Mouse (Mus musculus) spleen, adult 18-20 months (tissue): ENCODE measurements around the gene Fam192a.
A peak's percentile ranks its signal among the peaks of the same experiment; 100 is the strongest.

ENCODE experiments used
- DNase-seq, 2 experiments: peaks; one replicate each; pipeline ENCODE4 v3.0.0; 2022; ENCODE audit warnings: mixed read lengths in 2 of 2

Gene Fam192a

DNA sequence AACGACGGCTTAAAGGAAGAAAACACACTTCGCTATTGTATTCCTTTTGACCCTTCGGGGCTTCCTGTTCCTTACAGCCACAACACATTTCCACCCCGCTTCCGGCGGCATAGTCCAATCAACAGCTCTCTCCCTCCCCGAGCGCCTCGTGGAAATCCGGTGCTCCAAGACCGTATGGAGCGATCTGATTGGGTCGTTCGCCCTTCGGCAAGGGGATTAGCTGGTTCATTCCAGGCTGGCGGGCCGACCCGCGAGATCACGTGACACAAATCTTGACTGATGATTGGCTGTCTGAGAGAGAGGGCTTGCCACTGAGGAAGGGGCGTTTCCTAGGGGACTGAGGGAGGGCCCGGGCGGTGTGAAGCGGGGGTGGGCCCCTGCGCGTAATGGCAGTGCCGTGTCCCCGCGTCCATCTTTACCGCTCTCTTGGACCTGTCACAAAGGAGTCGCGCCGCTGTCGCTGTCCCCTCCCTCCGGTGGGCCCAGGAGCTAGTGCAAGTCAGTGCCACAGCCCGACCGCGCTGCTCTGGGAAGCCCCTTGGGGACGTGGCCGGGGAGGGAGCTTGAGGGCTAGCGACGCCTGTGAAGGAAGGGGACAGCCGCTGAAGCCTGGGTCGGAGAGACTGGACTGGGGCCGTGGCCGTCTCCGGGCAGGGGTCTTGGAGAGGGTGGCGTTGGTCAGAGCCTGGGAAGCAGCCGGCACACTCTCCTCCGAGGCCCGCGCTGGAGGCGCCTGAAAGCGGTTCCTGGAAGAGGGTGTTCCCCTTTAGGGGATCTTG is at the start of gene Fam192a, which contains the start of gene Rspry1:
Fam192a (minus strand) TSS at position 391 of the 779 bp plus-strand sequence.
Rspry1 (plus strand) TSS at position 331 of the 779 bp plus-strand sequence.
- peak; percentile 95 to 98 for DNase-seq

GRCm38 (mm10) chr8:94649496-94649895 is 47.7 kb upstream of the Fam192a start:
- no peak for DNase-seq

DNA sequence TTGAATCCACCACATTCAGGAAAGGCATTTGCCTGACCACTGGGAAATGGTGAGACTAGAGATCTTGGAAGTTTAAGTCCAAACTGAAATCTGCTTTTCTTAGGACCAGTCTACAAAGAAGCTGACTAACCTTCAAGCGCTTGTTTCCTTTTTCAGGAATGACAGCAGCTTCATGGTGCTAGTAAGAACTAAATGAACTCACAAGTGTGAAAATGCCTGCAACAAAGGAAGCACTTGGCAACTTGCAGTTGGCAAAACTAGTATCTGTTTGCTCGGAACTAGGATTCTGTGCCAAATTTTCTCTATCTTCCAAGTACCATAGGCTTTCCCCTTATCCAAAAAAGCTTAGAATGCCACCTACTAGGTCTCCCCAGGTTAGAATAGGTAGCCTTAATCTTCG is 44.4 kb upstream of the Fam192a start:
- DNase-seq = no peak

GRCm38 (mm10) chr8:94645202-94645601 is 43.4 kb upstream of the Fam192a start:
- DNase-seq = no peak

DNA sequence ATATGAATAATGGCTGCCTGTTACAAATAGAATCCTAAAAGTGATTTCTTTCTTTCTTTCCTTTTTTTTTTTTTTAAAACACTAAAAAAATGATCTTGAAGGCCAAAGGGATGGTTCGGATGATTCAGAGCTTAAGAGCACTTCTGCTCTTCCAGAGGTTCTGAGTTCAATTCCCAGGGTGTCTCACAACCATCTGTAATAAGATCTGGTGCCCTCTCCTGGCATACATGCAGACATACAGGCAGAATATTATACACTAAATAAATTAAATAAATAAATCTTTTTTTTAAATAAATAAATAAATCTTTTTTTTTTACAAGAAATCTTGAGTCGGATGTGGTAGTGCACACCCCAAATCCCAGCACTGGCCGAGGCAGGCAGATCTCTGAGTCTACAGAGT is 40.1 kb upstream of the Fam192a start:
- DNase-seq = no peak

DNA sequence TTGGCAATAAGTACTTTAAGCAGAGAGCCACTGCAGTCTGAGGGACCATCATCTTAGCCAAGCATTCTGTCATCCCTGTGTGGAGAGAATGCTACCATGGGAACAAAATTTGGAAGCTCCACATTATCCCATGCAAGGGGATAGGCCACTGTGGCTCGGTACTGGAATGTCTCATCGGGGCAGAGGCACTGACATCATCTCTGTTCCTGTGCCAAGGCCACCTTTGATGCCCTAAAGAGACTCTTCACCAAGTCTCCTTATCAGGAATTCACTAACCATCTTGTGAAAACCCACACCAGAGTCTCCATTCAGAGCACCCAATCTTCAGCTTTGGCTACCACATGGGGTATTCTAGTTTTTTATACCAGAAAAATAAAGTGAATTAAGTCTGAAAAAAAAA is 39.4 kb upstream of the Fam192a start:
- no peak for DNase-seq

DNA sequence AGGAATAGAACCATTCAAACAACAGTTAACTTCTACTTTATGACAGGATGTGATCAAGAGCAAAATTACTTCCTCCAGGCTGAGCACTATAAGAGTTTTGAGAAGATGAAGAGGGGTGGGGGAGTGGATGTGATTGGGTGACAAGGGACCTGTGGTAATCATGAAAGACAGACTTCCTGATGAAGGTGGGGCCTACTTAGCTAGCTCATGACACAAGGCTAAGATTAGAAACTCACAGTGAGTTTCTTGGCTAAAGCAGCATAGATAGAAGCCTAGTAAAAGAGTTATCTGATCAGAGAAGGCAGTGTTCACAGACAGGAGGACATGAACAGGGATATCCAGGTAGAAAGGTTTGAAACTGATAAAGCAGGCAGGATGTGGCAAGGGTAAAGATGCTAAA is 32.4 kb upstream of the Fam192a start:
- no peak for DNase-seq

- no peak for DNase-seq
Observed at GRCm38 (mm10) chr8:94633564-94634194, 31.9 kb upstream of the Fam192a start.

DNA sequence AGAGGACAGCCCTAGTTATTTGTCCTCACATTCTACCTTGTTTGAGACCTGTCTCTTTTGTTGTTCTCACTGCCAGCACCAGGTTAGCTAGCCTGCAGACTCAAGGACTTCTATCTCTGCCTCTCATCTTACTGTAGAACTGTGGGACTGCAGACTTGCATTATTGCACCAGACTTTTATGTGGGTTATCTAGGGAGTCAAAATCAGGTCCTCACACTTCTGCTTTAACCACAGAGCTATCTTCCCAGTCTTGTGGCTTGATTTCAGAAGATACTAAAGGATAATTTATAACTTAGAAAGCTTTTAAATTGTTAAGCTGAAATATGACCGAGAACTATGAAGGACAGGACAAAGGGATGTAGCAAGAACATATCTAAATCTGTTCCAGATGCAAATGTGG is 23.1 kb upstream of the Fam192a start:
- DNase-seq = no peak

DNA sequence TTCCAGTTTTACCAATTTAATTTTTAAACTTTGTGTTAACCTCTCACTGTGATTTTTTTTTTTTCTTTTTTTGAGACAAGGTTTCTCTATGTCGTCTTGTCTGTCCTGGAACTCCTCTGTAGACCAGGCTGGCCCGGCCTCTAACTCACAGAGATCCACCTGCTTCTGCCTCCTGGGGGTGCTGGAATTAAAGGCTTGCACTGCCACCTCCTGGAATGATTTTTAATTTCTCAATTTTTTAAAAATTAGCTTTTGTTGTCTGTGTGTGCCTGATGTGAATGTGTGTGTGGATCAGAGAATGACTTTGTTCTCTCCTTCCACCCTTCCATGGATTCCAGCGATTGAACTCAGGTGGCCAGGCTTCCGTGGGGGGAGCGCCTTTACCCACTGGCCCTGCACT is 5.3 kb upstream of the Fam192a start:
- DNase-seq = no peak

GRCm38 (mm10) chr8:94604030-94604429 is 2.2 kb upstream of the Fam192a start:
- no peak for DNase-seq

DNA sequence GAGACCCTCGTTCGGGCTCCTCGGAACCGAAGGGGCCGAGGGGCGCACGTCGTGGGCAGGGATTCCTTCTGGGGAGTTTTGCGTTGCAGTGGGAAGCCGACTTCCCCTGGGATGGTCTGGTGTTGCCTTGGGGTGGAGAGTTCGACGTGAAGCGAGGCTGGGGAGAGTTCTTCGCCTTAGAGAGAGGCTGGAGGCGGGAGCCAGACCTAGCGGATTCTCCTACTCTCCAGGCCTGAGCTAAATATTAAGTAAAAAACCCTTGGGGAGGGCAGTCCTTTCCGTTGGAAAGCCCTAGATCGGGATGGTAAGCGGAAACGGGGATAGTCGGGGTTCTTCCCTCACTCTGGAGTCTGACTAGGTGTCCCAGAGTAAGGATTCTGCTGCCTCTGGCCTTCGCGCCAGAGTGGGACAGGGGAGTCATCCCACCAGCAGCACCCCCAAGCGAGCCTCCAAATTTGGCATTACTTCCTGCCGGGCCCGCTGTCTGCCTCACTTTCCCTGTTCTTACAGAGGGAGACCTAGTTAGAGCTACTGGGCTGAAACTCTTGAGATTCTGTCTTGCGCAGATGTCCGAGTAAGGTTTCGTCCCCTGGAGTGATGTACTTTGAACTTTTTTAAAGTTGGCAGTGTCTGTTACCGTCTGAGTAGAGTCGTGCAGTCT is 804 bp upstream of the Fam192a start:
- DNase-seq = peak in 1 of 2 experiments; percentile 13

DNA sequence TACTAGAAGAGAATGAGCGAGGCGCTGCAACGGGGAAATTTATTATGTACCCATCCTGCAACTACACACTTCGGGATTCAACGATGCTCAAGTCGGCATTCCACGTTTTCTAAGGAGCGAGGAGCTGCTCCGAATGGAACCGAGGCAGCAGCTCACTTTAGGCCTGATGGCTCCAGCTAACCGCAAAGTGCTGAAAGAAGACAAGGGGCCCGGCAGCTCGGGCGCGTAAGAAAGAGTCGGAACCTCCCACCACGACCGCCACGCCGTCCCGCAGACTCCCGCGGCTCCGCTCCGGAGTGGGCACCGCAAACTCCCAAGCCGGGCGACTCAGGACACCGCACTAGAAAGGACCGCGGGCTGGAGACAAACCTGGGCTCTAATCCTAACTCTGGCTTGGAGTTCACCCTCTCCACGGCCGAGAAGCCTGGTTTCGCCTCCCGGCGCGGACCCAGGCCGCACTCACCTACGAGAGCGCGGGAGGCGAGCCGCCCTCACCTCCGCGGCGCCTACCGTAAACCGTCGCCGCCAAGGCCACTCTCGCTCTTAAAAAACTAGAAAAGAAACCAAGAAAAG is 677 bp downstream of the Fam192a start:
- peak in 1 of 2 experiments; percentile 15 for DNase-seq

GRCm38 (mm10) chr8:94600478-94600877 is 1.3 kb downstream of the Fam192a start:
- DNase-seq = no peak

DNA sequence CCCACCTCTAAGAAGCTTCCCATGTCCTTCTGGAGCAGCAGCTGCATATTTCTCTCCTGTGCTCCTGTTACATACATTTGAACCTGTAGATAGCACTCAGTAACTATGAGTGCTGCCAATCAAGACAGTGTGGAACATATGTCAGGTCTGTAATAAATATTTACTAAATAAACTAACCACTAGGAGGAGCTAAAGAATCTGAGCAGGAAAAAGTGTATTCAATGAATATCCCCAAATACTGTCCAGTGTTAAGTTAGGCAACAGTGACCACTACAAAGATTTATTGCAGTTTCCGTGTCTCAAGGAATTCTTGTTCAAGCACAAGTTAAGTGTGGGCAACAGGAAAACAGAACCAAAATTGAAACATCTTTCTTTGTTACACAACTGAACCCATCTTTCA is 7.6 kb downstream of the Fam192a start:
- no peak for DNase-seq

GRCm38 (mm10) chr8:94591691-94592090 is 10.1 kb downstream of the Fam192a start:
- DNase-seq = no peak

- peak in 1 of 2 experiments; percentile 22 for DNase-seq
Observed at GRCm38 (mm10) chr8:94584238-94584817, 17.5 kb downstream of the Fam192a start.

DNA sequence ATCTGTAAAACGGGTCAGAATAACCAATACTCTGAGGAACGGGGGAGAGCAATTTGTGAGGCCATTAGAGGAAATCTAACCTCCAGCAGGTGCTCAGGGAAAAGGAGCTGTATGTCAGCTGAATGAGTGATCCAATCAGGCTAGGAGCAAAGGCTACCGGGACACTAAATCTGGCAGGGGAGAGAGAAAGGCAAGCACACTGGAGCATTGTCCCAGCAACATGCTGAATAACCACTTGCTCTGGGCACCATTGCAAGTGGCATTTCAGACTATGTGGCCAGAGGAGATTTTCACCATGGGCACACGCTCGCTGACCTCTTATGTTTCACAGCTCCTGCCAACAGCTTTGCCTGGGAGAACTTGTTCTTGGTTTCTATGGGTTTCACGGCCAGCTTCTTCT is 19.2 kb downstream of the Fam192a start:
- no peak for DNase-seq

DNA sequence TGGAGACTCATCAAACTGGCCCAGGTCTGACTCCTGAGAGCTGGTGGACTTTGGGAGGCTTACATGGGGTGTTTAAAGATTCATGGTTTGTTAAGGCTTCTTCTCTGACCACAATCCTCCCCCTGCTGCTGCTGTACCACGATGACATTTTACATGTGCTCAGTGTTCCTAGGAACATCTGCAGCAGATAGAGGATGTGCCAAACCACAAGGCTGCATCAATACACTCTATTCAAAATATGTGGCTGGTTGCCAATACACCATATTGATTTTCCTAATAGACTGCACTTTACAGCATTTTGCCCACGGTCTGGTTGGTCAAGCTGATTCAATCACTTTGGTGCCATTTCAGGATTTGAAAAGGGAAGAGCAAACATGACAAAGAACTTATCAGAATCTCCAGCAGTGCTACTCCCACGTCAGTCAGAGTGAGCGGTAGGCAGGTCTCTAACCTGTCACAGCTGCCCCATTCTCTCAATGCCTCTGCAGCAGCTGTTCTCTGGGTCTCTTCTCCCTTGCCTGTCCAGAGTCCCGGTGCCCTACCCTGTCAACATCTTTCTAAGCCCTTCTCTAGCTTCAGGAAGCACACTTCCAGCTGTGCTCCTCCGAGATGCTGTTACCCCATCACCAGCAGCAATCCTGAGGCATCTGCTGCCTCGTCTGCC is 19.8 kb downstream of the Fam192a start:
- DNase-seq = no peak

- no peak for DNase-seq
Observed at GRCm38 (mm10) chr8:94575148-94575547, 26.6 kb downstream of the Fam192a start.

DNA sequence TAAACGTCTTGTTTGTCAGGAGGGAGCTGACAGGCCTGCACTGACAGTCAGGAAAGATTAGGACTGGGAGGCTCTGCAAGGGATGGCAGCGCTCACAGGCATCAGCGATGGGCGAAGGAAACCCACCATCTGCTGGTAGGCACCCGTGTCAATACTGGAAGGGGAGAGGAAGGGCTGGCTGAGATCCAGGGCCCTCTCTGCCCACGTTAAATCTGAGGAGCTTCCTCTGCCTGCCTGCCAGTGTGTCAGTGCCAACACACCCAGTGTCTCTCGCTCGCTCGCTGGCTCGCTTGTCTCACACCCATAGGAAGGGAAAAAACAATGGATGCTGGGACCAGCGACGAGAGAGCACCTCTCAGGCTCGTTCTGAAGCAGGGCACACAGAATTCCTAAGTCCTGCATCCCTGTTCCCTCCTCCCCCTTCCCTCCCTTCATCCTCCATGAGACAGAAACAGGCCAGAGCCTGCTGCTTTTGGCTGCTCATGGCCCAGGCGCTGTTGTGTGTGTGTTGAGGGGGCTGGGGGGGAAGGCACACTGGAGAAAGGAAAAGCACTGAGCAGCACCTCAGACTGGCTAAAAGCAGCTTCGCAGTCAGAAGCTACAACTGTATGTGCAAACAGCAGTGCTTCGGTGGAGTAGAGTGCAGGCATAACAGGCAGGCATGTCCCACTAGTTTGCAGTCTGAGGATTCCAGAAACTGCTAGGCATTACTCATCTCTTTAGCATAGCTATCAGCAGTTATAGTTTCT is 27.5 kb downstream of the Fam192a start:
- no peak for DNase-seq

DNA sequence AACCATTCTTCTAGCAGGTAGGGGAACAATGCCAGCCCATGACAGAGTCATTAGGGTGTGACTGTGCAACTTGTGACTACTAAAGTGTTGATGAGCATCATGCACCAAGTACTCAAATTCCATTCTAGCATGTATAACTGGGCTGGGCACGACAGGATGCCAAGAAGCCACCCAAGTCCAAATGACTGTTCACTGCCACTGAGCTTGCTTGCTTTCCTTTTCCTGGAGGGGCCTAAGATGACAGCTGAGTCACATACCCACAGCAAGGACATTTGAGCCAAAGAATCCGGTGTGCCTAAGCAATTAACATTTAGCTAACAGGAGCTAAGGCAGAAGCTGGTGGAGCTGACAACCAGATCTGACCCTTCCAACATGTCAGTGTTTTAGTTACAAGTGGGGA is 29.9 kb downstream of the Fam192a start:
- no peak for DNase-seq
